Mouse (Mus musculus) C2C12 (cell line): ENCODE results near the gene Igfn1.

Experiments
- CEBPB ChIP-seq: IDR thresholded peaks from one replicate; pipeline ENCODE4 v1.6.1; 2011; ENCODE audit warnings: low read depth, mild to moderate bottlenecking, control low read depth, moderate library complexity
- CTCF ChIP-seq: IDR thresholded peaks from one replicate; pipeline ENCODE4 v1.5.1; 2011; ENCODE audit not compliant: control insufficient read depth, insufficient read depth, insufficient read length
- MAX ChIP-seq: IDR thresholded peaks from one replicate; pipeline ENCODE4 v1.6.1; 2011; ENCODE audit warnings: mild to moderate bottlenecking, control low read depth
- MYOD1 ChIP-seq: IDR thresholded peaks from one replicate; pipeline ENCODE4 v1.6.1; 2011; ENCODE audit warnings: low read depth; ENCODE audit not compliant: control insufficient read depth, insufficient read length
- MYOG ChIP-seq: IDR thresholded peaks from one replicate; pipeline ENCODE4 v1.6.1; 2011; ENCODE audit not compliant: control insufficient read depth, insufficient read length; ENCODE audit errors: extremely low read depth
- USF1 ChIP-seq: IDR thresholded peaks from one replicate; pipeline ENCODE4 v1.6.1; 2011; ENCODE audit warnings: low read depth, mild to moderate bottlenecking, control low read depth, moderate library complexity

GRCm38 (mm10) chr1:136017307-136017706, 11.2 kb upstream of the Igfn1 start:
- no peak for TF ChIP-seq MAX
- TF ChIP-seq CTCF, result no peak
- TF ChIP-seq MYOG, result no peak
- no peak for TF ChIP-seq USF1
- TF ChIP-seq MYOD1, result no peak
- TF ChIP-seq CEBPB, result no peak
